Mouse (Mus musculus): Measurements from ENCODE around the gene Cldn10.

DNA sequence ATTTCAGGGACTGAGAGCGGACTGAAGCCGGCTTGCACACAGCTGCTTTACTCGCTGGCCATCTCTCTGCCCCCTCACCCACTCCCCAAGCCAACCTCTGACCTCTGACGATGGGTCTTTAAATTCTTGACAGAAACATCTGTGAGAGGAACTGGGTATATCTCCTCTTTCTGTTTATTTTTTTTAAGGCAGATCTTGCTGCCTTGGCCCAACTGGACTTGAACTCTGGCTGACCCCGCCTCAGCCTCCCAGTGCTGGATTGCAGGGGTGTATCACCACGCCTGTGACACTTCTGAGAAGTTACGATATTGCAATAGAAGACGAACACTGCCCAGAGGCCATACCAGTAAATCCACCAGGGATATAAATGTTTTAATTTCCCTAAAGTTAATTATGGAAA, 122.2 kb downstream of the Cldn10 start:
- TF ChIP-seq CTCF (IDR thresholded peaks at IDR 0.05; ENCODE audit: extremely low read depth, insufficient read depth, low read length) (no peak), POLR2A (IDR thresholded peaks at IDR 0.05; ENCODE audit: extremely low read depth, insufficient read depth, low read length) (no peak)

Measured in cortical plate, adult 2 months (tissue).